Mouse (Mus musculus) ES-Bruce4 (cell line): ENCODE results near the gene Spon2.

Experiments used
- CTCF ChIP-seq: IDR thresholded peaks from one replicate; pipeline ENCODE4 v1.8.1; 2011; ENCODE audit warnings: low read depth, low read length
- EP300 ChIP-seq: IDR thresholded peaks from 2 replicates; pipeline ENCODE4 v1.6.1; 2011; ENCODE audit warnings: low read depth, low read length; ENCODE audit not compliant: insufficient read depth
- POLR2A ChIP-seq: IDR thresholded peaks from one replicate; pipeline ENCODE4 v1.8.1; 2011; ENCODE audit warnings: low read length; ENCODE audit not compliant: insufficient read depth

DNA sequence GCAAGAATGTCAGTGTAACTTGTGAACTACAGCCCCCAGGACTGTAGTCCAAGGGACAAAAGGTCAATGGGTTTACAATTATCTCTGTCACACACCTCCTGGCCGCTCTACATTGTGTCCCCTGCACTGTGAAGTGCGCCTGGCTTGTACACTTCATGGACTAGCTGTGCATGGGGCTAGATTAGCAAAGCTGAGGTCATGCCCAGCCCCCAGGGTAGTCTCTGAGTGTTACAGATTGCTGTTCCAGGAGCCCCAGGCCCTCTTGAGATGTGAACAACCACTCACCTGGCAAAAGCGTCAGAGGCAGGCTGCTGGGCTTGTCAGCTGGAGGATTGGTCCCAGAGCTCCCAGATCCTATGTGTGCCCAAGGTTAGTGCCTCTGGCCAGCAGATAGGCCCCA is 592 bp downstream of the Spon2 start:
- TF ChIP-seq EP300 (no peak), CTCF (no peak), POLR2A (no peak)
